Mouse (Mus musculus) cerebellum, adult 9-11 months (tissue): ENCODE measurements around the gene Hook2.

Experiments used
- DNase-seq: peaks from one replicate; pipeline ENCODE4 v3.0.0; 2022

Hook2 gene

DNA sequence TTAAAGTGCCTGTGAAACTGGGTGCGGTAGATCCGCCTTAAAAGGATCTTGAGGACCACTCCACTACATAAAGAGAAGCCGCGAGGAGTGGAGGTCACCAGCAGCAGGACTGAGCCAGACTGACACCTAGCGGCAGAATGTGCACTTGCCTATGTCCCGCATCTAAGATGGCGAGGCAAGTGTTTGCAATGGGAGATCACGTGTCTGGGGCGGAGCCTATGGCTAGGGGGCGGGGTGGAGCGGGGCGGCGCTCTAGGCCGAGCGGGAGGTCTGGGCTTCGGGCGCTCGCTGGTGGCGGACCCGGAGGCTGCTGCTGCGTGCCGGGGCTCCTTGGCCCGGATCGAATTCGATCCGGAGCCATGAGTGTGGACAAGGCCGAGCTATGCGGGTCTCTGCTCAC, at the start of gene Hook2:
Hook2 (plus strand) TSS at position 255 of the 400 bp plus-strand sequence.
- DNase-seq: peak; percentile 97

DNA sequence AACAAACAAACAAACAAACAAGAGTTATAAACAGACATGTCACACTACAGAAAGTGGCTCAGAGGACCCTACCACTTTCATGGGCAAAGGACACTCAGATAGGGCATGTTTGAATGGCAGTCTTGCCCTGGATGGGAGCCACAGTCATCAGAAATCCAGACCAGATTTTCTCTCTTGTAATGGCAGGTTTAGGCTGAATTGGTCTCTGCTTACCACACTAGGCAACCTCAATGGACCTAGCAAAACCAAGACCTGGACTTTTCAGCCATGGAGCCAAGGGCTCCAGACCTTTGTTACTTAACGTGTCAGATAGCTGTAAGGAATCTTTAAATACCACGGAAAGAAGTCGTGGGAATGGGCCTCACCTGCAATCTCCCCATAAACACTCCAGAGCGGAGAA, 46.7 kb upstream of the Hook2 start:
- DNase-seq: no peak

DNA sequence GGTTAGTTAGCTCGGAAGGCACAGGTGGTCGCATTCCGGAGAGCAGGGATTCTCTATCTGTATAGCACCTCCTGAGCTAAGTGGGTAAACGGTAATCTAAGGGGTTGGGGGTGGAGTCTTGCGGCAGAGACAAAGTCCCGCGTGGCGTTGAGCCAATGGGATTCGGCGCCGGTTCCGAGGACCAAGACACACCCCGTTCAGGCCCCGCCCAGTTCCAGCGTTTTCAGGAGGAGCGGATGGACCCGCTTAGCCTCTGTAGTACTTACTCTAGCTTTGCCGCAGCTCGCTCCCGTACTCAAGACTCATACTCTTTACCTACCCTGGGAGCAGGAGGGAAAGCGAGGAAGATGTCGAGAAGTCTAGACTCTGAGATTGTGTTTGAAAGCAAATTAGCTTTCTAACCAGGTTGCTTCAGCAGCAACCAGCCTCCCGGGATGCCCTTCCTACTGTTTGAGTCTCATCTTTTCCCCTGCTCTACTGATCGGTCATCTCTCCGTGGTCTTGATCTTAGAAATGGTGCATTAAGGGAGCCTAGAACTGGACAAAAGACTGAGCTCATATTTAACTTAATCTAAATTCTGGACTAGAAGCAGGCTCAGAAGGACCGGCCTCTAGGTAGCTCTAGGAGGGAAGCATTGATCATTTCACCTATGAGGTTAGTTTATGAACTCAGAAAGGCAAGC, 45.8 kb upstream of the Hook2 start:
- DNase-seq: peak; percentile 86

DNA sequence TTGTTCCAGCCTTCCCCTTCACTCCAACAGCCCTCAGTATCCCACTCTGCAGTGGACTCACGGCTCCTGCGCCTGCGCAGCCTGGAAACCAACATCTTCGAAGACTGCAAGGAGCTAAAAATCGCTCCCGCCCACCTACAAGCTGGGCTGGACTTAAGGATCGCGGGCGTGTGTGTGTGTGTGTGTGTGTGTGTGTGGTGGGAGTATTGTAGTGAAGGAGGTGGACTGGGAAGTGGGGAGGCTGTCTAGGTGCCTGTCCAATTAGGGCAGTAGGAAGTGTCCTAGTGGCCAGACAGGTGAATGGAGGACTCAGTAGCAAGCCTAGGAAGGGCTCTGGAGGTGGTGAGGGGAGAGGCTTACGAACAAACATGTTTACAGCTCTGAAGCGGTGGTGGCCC, 45.2 kb upstream of the Hook2 start:
- DNase-seq: peak; percentile 79

DNA sequence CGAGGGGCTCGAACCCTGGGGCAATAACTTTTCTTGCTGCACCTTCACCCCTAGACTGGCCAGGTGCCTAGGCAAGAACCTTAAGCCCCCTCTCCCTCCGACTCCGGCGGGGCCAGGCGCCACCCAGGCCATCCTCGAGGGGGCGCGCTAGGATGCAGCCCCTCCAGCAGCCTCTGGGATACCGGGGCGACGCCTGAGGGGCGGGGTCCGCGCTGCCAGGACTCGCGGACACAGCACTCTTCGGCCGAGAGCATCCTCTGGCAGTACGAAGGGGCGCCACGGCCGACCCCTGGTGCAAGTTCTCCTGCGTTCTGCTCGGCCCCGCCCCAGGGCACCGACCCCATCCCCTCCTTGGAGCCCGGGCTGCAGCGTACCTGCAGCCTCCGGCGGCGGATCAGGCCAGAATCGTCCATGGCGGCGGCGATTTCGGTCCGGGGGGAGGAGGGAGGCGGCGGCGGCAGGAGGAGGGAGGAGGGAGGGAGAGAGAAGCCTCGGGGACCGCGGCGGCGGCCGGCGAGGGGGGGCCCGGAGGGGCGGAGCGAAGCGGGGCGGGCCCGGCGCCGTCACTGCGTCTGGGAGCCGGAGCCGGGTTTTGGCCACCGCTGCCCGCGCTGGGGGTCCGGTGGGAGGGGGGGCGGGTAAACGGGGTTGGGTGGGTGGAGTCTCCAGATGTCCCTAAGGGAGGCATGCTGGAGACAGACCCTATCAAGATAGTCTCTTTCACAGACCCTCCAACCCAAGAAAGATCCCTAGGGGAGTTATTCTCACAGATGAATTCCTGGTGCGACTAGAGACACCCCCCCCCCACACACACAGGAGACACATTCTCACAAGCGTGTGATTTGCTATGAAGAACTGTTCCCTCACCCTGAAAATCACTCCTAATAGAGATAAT, 44.5 kb upstream of the Hook2 start:
- peak; percentile 86 for DNase-seq

DNA sequence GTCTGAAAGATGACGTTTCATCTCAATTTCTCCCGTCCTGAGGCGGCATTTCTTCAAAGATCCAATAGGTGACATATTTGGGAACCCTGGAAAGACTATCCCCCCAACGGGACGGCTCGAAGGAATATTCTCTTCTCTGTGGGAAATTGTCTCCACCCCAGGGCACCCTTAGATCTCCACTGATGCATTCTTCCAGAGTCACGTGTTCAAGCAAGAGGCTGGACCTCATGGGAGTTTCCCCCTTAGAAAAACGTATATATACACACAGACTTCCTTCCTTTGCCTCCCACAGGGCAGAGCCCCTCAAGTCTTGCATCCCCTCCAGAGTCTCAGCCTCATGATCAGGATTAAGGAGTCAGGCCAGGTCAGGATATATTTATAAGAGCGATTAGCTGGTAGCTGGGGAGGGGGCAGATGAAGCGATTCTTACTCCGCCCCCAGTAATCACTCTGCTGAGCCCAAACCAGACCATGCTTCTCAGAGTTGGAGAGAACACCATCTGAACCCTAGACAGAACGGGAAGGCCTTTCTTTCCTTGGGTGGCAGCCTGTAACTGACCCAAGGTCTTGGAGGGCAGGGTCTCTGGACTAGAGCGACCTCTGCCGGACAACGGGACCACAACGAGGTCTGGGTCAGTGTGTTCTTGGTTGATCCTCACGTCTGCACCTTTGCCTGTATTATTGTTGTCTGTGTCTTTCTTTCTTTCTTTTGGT, 43.7 kb upstream of the Hook2 start, which contains the start of gene Rtbdn:
Rtbdn (plus strand) TSS at position 464 of the 713 bp plus-strand sequence.
- peak; percentile 79 for DNase-seq

DNA sequence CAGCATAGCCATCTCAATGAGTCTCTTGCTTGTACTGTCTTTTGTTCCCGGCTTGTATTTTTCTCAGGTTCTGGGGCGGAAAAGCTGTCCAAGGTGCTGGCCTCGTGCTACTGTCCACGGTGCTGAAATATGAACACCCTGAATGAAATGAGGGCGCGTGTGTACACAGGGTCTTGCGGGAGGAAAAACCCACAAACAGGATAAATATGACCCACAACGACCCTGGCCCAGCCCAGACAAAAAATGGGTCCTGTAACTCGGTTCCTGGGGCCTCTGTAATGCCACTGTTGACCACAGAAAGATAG, 43.2 kb upstream of the Hook2 start:
- no peak for DNase-seq

DNA sequence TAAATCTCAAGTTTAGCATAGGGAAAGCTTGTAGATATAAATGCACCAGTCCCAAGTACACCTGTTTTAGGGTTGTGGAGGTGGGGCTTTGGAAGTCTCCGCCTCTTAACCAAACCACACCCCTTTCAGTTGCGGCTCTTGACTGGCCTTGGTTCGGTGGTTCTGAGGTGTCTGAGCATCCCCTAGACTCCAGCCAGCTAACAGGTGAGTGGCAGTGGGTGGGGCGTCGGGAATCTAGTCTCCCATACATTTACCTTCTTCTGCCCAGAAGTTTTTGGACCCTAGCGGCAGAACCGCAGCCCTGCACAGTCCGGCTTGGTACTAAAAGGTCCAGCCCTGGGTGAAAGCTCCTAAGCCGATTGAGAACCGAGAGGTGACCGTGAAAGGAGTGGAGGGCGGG, 40.6 kb upstream of the Hook2 start:
- no peak for DNase-seq

DNA sequence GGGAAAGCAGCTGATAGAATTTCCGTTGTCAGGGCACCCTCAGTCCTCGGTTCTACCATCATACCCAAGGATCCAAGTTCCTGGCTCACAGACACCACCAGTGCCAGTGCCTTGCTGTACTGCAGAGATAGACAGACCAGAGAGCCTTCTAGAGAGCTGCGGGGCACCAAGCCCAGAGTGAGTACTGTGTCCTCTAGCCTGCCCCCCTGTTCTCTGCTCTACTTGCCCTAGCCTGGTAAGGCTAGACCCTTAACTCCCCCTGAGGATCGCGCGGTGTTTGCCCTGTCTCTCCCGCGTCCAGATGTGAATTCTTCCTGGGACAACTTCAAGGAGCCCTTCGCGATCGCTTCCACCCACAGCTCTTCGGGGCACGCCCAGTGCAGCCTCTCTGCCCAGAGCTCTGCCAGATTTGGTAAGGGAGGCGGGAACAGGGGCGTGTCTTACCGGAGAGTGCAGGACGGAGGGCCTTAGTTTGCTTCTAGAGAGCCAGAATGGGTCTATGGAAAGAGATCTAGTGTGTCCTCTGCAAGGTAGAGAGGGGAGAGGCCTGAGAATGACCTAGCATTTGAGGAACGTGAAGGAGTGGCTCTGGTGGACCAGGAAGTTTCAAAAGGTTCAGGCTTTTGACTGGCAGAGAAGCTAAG, 37.7 kb upstream of the Hook2 start:
- no peak for DNase-seq

DNA sequence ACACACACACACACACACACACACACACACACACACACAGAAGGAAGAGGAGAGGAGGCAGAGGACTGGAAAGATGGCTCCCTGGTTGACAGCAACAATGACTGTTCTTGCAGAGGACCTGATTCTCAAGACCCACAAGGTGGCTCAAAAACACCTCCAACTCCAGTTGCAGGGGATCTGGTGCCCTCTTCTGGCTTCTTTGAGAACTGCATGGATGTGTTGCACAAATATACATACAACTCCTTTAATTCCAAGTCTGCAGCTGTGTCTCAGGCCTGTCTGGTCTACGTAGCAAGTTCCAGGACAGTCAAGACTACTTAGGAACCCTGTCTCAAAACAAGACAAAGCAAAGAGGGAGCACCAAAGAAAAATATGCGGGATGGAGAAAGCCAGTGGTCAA, 33.6 kb upstream of the Hook2 start:
- peak; percentile 72 for DNase-seq

DNA sequence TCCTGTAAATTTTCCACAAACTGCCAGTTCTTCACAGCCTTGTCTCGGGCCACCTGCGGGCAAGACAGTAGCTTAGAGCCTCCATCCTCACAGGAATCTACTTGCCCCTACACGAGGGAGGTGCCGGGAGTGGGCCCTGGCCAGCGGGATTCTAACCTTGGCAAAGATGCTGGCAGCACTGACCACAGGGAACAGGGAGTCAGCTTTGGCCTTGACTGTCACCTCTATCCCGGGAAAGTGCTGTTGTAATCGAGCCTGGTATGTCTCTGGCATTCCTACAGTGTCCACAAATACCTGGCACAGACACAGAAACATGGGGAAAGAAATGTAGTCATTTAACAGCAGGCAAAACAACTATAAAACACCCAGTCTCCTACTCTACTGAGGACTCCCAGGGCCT, 30.6 kb upstream of the Hook2 start:
- DNase-seq: no peak

DNA sequence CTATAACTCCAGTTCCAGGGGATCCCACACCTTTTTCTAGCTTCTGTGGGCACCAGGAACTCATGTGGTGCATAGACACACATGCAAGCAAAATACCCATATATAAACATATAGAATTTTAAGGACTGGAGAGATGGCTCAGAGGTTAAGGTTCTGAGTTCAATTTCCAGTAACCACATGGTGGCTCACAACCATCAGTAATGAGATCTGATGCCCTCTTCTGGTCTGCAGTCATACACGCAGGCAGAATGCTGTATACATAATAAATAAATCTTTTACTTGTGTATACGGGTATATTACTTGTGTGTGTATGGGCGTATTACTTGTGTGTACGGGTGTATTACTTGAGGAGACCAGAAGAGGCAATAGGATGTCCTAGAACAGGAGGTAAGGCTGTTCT, 26.5 kb upstream of the Hook2 start:
- no peak for DNase-seq

DNA sequence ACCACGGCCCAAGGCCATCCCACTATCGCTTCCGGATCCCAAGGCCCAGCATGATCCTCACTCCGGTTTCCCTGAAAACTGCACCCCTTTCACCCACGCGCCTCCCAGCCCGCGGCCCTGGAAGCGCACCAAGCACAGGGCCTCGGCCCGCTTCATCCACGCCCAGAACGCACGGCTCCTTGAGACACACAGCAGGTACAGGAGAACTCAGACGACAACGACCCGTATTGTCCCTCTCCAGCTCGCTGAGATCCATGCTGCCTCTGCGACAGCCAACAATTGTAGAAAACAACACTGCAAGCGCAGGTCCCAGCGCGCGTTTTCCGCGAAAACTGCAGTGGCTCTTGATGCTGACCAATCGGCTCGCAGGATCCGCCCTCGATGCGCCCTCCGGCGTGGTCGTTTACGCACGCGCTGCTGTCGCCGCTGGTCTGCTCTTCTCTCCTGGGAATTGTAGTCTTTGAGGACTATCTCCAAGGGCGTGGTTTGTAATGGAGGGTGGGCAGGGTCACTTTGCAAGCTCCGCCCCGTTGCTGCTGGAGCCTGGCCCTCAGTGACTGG, 24.6 kb upstream of the Hook2 start:
- DNase-seq: peak; percentile 96

DNA sequence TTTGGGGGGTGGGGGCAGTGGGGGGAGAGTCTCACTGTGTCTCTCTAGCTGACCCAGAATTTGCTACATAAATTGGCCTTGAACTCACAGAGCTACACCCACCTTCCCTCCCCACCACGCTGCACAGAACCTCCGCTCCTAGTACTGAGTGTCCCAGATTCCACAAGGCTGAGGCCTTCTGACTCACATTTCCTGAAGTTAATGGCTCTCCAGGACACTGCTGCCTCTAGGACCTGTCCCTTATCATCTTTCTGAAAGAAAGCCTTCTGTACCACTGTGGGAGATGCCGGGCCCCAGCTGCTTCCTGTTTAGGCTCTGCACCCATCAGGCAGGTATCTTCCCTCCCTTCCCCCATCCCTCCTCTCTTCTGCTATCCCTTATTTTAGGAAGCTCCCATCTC, 23.8 kb upstream of the Hook2 start:
- peak; percentile 58 for DNase-seq

DNA sequence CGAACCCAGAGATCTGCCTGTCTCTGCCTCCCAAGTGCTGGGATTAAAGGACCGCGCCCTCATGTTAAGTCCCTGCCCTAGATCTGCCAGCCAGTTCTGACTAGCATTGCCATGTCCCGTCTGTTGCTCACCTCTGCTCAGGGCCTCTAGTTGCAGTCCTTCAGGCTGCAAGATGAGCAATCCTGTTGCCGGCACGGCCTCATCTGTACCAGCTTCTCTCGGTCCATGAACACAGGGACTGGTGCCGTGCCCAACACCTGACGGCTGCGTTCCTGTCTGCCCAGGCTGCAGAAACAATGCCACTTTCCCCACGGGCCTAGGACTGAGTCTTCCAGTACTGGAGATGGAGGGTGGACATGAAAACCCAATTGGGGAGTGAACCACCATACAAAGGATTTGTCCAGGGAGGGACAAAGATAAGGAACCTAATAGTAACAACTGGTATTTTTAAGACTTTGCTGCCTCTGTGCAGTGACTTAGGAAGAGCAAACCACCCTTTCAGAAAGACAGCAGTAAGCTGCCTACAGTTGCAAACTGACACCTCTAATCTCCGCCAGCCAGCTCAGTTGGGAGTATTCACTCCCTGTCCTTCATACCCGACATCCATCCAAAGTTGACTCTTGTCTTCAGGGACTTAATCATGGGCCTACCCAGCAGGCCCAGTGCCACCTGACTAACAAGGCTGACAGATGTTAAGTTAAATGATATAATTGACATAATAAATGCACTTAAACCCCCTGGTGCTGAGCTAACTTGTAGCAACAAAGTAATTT, 22.7 kb upstream of the Hook2 start:
- peak; percentile 57 for DNase-seq

DNA sequence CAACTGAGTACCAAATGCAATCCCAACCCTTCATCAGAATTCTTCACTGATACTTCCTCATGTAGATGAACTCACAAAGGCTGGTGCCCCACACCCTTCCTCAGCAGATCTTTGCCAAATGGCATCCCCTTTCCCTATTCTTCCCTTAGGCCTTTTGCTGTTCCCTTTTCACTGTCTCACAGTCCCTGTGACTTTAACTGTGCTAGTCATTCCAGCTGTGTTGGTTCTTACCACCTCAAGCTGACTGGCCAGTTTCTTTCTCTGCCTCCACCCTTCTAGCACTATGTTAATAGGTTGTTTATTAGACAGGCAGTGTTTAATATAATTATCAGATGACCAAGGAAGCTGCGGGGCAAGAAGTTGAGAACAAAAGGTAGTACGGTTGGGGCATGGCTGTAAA, 21.8 kb upstream of the Hook2 start:
- no peak for DNase-seq

DNA sequence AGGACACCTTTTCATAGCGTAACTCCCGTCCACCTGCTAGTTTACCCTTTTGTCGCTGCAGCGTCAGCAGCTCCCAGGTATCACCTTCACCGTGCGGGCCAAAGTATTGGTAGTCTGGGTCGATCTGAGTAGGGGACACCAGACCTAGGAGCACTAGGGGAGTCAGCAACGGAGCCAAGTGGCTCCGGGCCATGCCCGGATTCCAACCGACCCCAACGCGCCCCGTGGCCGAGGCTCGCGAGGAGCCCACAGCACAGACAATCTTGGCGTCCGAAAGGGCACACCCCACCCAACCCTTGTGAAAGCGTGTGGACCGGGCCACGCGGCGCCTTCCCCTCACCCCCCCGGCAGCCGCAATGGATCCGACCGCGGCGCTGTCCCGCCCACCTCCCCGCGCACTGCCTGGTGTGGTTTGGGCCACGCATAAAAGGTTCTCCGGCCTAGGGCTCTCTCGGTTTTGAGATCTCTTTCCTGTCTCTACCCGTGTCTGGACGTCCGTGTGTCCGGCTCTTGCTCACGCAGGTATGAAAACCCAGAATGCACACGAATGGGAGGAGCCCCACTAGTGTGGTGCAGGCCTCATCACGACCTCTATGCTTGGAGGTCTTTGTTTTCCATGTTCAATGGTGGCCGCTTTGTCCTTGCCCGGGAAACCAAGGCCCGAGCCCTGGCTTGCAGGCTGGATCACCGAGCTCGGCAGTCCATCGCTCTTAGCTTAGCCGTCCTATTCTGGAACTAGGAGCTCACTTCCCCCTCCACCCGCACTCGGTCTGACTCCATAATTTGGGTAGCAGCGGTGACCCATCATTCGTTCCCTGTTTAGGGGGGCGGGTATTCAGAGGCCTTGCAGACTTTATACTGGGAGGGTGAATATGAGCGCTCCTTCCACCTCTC, 20.9 kb upstream of the Hook2 start, which contains the start of the genes Gm49661, Prdx2 and Rnaseh2a:
Gm49661 (minus strand) TSS at position 193 of the 894 bp plus-strand sequence.
Prdx2 (plus strand) TSS at position 347 of the 894 bp plus-strand sequence.
Rnaseh2a (minus strand) TSS at position 527 of the 894 bp plus-strand sequence.
- DNase-seq: peak; percentile 81

DNA sequence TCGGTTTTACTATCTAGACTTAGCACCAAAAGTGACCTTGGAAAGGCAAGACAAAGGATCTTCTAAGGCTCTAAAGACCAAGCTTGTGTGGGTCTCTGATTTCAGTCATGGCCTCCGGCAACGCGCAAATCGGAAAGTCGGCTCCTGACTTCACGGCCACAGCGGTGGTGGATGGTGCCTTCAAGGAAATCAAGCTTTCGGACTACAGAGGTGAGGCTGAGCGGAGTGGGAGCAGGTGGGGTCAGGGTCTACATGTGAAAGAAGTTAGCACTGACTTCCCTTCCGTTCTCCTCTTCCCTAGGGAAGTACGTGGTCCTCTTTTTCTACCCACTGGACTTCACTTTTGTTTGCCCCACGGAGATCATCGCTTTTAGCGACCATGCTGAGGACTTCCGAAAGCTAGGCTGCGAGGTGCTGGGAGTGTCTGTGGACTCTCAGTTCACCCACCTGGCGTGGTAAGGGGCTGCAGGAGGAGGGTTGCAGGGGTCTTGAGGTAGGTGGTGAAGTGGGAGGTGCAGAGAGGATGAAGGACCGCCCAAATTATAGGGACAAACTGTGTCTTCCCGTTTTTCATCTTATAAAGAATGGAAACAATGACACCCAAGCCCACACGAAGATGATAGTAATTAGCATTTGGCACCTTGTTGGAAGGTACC, 20.1 kb upstream of the Hook2 start:
- peak; percentile 54 for DNase-seq

DNA sequence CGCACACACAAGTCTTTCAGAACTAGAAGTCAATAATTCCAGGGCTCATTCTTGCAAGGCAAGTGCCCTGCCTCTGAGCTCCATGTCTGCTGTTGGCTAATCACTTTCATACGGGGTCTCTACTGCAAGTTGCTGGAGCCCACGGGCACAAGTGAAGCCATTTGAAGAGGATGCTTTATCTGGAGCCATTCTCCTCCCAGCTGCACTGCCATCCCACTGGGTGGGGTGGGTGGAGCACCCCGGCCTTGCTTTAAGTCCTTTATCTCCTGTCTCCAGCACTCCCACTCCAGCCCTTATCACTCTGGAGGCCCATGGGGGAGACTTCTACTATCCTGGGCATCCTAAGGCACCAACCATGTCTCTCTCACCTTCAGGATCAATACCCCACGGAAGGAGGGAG, 19.5 kb upstream of the Hook2 start:
- DNase-seq: no peak

DNA sequence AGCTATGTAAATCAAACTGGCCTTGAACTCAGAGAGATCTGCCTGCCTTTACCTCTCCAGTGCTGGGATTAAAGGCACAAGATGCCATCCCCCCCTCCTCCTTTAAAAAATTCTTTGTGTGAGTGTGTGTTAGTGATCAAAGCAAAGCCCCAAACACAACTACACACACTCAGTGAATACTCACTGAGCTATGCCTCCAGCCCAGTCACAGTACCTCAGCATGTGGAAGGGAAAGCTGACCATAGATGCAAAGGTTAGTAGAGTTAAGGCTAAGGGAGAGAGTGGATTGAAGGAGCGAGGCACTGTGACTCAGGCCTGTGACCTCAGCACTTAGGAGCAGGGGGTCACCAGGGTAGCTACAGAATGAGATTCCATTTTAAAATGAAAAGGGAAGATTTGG, 17.3 kb upstream of the Hook2 start:
- DNase-seq: no peak
